9 mouse cellular contexts compared by ENCODE assay signal in the genomic region with DNA sequence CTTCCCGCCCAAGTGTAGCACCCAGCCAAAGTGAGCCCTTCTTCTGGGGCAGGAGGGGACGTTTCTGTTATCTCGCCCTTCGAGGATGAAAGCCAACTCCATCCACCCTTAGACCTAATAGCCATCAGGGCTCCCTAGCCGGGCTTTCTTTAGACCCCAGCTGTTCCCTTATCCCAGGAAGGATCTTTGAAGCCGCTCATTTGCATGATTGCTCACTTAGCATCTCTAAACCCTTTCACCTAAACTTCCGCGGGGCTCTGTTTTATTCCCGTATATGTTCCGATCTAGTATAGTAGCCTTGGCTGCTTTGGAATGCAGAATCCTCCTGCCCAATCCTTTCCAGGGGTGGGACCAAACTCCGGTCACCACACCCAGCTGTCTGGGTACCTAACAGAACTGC.
DNase-seq lines count a peak whose midpoint lies in the region; ATAC-seq and TF ChIP-seq lines count a peak whose summit lies in the region.
"Had no signal": no experiment of that assay in that cellular context is flagged by ENCODE, and none has a peak within 500 bp of the region (broad histone marks: within the 10 kb centered on the region; RNA-seq: fewer than 3 reads in every experiment).

No protein-coding gene starts in this region.

- peaks cover 5% of the 10 kb centered on the region; the same call in 1 of the 2 replicates for H3K4me1 ChIP-seq in kidney, embryonic 14.5 days (ENCODE audit: control insufficient read depth, insufficient read depth, low read length)
- peaks cover 4% of the 10 kb centered on the region; the same call in 1 of the 2 replicates for H3K4me1 ChIP-seq in forebrain, postnatal 0 days (ENCODE audit: insufficient read depth)
- peaks cover 25% of the 10 kb centered on the region for H3K4me1 ChIP-seq in midbrain, embryonic 13.5 days (replicated peaks)

- 5% methylated on average over 11 of the region's 11 CpGs for WGBS in kidney, embryonic 14.5 days
- 5% methylated on average over 11 of the region's 11 CpGs for WGBS in forebrain, postnatal 0 days
- 6% methylated on average over 11 of the region's 11 CpGs for WGBS in midbrain, embryonic 13.5 days

- intact Hi-C loops in left cerebral cortex, postnatal 14 days (cut with DNase I) = loop anchor here (5.0 kb wide), 1 partner anchor 82 kb away; a partner anchor contains a TSS

- no peaks in the 10 kb centered on the region for H3K9me3 ChIP-seq in kidney, embryonic 14.5 days (ENCODE audit: control insufficient read depth, low read length)
- no peaks in the 10 kb centered on the region for H3K9me3 ChIP-seq in forebrain, postnatal 0 days (ENCODE audit: low read length)
- no peaks in the 10 kb centered on the region for H3K9me3 ChIP-seq in midbrain, embryonic 13.5 days

- no peak; the same call in 1 of the 2 replicates for ATAC-seq in kidney, embryonic 14.5 days (ENCODE audit: low FRiP score, low TSS enrichment)
- no peak for ATAC-seq in forebrain, postnatal 0 days
- ATAC-seq in midbrain, embryonic 13.5 days = no peak

- H3K36me3 ChIP-seq in kidney, embryonic 14.5 days (ENCODE audit: control insufficient read depth, insufficient read depth, low read length) = no peaks in the 10 kb centered on the region
- H3K36me3 ChIP-seq in forebrain, postnatal 0 days (ENCODE audit: insufficient read depth) = no peaks in the 10 kb centered on the region
- no peaks in the 10 kb centered on the region for H3K36me3 ChIP-seq in midbrain, embryonic 13.5 days

- no peak for TF ChIP-seq CTCF in brain, embryonic 14.5 days (IDR thresholded peaks at IDR 0.05; ENCODE audit: borderline replicate concordance, extremely low read depth, insufficient read depth, insufficient read length)
- no peak for TF ChIP-seq CTCF in forebrain, postnatal 0 days (IDR thresholded peaks at IDR 0.05; ENCODE audit: low read depth)

- TF ChIP-seq POLR2A in brain, embryonic 14.5 days (IDR thresholded peaks at IDR 0.05; ENCODE audit: borderline replicate concordance, extremely low read depth, insufficient read depth, insufficient read length, poor library complexity, severe bottlenecking) = no peak

- H3K27ac ChIP-seq in kidney, embryonic 14.5 days (ENCODE audit: low read depth, low read length) = no peak overlapping the region
- no peak overlapping the region for H3K27ac ChIP-seq in forebrain, postnatal 0 days (ENCODE audit: low read depth, low read length)
- no peak overlapping the region for H3K27ac ChIP-seq in midbrain, embryonic 13.5 days

- H3K4me2 ChIP-seq in kidney, embryonic 14.5 days (replicated peaks; ENCODE audit: low read depth, low read length) = peak overlapping the region; percentile 34
- peak overlapping the region; percentile 28 for H3K4me2 ChIP-seq in forebrain, postnatal 0 days (ENCODE audit: low read depth)
- H3K4me2 ChIP-seq in midbrain, embryonic 13.5 days (replicated peaks) = peak overlapping the region; percentile 22

- H3K4me3 ChIP-seq in kidney, embryonic 14.5 days (ENCODE audit: low read length) = no peak overlapping the region
- H3K4me3 ChIP-seq in forebrain, postnatal 0 days (ENCODE audit: low read depth, low read length) = 0 out of 2 replicates have a peak overlapping the region, but pooled peaks have one; percentile 7
- H3K4me3 ChIP-seq in midbrain, embryonic 13.5 days (replicated peaks) = no peak overlapping the region

- DNase-seq in kidney, adult 18-20 months = no peak
- DNase-seq in brain, embryonic 14.5 days (ENCODE audit: low read depth) = peak; percentile 55
- DNase-seq in forebrain, postnatal 0 days = no peak
- DNase-seq in layer of hippocampus, adult 9-10 months (ENCODE audit: low spot score) = no peak
- no peak for DNase-seq in left cerebral cortex, postnatal 14 days (ENCODE audit: low spot score in 2 of 2)
- no peak for DNase-seq in urinary bladder, postnatal 36 days (ENCODE audit: low spot score in 2 of 2)
- DNase-seq: thymus, postnatal 36 days had no signal

- peaks cover 13% of the 10 kb centered on the region for H3K27me3 ChIP-seq in kidney, embryonic 14.5 days (ENCODE audit: control insufficient read depth, insufficient read depth, low read length)
- no peaks in the 10 kb centered on the region for H3K27me3 ChIP-seq in forebrain, postnatal 0 days (ENCODE audit: insufficient read depth, low read length)
- H3K27me3 ChIP-seq in midbrain, embryonic 13.5 days = peaks cover 5% of the 10 kb centered on the region; the same call in 1 of the 2 replicates

- no peak overlapping the region for H3K9ac ChIP-seq in kidney, embryonic 14.5 days (ENCODE audit: low read depth, low read length)
- H3K9ac ChIP-seq in forebrain, postnatal 0 days = no peak overlapping the region
- no peak overlapping the region for H3K9ac ChIP-seq in midbrain, embryonic 13.5 days (replicated peaks)
